Mouse (Mus musculus): Measurements from ENCODE around the gene Cd2.

Gene Cd2

DNA sequence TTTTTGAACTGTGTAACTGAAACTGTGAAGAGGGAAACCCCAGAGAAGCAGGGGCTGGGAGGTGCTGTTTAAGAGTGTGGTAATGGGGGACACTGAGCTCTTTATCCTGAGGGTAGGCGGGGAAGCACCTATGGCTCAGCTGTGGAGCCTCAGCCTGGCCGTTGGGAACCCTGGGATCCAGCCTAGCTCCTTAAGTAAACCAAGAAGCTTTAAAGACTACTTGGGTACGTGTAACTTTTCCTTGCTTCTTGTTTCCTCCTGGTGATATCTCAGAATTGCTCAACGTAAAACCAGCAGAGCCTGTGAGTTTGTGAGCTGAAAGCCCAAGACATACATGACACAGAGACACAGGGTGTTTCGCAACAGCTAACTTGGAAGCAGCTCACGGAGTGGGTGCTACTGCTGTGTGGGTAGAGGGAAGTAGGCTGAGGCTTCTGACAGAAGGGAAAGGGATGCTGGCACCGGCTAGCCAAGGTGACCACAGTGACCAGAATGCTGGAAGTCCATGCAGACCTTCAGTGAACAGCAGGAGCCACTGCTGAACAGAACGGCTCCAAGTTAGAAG, 5.9 kb upstream of the Cd2 start:
- no peak for DNase-seq (ENCODE audit: low spot score in 2 of 2)

DNA sequence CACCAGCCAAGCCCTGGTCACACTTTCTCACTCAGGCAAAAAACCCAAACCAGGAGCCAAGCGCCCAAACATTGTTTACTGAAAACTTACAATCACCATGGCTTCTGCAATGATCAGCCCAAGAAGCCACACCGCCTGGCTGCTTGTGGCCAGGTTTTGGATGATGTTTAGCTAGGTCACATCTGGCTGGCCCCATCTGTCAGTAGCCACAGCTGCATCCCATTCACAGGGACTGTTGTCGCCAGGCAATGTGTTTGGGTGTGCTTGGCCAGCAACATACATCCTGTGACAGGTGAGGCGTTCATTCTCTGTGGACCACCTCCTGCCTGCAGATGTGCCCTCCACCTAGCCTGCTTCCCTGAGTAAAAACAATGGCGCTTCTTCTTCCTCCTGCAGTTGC, 4.9 kb upstream of the Cd2 start:
- no peak for DNase-seq (ENCODE audit: low spot score in 2 of 2)

DNA sequence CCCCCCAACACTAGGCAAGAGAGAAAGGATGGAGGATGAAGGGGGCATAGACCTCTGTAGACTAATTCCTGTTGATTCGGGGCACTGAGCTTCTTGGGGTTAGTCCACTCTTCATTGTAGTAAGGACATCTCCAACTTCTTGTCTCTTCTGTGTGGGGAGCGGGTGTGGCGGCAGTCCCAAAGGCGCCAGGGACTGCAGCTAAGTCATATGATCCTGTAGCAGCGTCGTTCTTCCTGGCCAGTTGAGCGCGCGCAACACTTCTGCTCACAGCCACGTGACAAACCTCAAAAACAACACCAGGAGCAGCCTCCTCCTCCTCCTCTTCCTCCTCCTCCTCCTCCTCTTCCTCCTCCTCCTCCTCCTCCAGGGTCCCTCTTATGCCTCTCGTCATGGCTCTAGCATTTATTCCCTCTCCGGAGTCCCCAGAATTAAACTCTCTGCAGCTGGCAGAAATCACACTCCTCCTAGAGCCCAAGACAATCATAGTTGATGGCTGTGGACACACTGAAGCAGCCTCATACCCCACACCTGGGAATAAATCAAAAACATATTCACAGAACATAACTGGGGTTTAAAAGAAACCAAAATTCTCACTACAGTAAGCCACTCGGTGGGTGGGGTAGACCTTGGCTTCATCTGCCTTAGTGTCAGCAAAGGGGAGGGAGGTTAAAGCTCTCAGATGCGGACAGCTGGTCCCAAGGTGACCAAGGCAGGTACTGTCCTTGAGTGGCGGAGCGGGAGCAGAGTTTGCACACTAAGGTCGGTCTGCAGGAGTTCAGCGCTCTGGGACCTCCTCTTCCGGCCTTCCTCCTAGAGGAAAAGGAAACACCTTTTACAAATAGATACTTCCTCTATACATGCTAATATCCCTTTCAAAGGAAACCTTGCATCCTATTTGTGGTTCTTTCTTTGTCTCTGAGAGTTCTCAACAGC, 3.1 kb upstream of the Cd2 start:
- no peak for DNase-seq (ENCODE audit: low spot score in 2 of 2)

DNA sequence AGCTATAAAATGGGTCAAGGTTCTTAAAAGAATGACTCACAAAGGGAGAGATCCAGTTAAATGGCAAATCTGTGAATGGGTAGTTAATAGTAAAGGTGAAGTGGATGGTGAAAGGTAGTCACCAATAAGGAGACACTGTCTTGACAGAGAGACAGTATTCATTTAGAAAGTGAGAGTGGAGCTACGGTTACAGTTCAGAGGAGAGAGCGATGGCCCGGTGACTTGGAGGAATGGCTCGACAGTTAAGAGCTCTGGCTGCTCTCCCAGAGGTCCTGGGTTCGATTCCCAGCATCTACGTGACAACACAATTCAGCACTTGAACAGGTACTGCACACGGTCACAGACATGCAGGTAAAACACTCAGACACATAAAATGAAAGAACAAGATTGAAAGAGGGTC, 2.3 kb upstream of the Cd2 start:
- DNase-seq (ENCODE audit: low spot score in 2 of 2): no peak

DNA sequence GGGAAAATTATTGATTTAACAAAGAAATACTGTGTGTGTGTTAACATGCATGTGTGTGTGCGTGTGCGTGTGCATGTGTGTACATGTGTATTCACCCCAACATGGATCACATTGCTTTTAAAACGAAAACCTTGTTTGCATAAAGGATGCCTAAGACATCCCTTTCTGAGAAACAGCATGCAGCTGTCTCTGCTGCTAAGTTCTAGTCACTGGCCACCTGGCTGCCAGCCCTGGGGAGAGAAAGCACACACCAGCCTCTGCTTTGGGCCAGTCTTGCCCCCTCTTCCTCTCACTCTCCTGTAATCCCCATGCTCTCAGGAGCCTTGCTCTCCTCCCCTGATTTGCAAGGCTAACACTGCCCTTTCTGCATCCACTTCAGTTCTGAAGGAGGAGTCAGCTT, 1.7 kb upstream of the Cd2 start:
- no peak for DNase-seq (ENCODE audit: low spot score in 2 of 2)

DNA sequence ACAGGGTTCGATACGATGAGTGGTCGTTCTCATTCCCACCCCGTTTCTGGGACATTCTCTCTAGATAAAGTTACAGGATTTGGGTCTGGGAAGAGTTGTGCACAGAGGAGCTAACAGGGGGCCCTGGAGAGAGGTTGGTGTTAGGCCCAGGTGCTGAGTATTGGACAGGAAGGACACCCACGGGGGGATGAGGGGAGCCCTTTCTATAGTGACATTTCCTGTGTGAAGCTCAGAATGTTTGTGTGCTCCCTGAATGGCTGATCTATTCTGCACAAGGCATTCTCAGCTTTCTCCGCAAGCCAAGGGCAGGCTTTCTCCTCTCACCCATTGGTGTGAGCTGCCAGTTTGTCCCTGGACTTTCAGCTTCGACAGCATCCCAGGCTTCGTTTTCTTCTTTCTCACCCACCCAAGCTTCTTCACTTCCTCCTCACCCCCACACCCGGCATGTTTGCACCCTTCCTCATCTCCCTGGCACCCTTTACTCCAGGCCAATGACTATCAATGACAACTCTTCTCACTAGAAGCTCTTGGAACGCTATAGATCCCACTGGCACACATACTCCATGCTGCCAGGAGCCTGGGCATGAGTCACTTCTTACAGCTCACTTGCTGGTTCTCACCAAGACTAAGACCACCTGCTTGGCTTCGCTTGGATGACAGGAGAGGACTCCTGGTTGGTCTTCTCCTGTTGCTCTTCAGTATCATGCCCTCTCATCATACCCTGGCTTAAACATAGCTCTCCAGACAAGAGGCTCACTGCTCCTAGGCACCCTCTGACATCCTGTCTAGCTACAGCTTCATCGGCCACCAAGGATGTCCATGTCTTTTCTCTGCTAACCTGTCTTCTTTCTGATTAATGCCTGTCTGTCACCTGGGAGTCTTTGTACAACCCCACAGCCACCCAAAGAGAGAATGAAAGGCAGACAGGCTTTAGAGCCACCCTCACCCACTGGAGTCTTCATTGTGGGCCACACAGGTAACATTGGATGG, 1.1 kb downstream of the Cd2 start:
- DNase-seq (ENCODE audit: low spot score in 2 of 2): no peak

DNA sequence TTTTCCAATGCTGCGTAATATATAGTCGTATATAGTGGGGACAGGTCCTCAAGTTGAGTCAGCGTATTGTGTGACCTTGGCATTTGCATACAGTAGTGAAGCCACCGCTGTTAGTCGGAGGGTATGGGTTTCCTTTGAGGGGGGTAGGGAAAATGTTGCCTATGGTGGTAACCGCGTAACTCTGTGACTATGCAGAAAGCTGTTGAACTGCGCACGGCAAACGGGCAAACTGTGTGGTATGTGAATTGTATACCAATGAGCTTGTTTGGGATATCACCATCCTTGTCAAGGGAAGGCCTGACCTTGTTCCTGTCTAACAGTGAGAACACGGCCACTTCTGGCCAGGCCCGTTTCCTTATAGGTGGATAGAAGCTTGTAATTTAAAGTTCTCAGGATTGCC, 1.9 kb downstream of the Cd2 start:
- DNase-seq (ENCODE audit: low spot score in 2 of 2): no peak

DNA sequence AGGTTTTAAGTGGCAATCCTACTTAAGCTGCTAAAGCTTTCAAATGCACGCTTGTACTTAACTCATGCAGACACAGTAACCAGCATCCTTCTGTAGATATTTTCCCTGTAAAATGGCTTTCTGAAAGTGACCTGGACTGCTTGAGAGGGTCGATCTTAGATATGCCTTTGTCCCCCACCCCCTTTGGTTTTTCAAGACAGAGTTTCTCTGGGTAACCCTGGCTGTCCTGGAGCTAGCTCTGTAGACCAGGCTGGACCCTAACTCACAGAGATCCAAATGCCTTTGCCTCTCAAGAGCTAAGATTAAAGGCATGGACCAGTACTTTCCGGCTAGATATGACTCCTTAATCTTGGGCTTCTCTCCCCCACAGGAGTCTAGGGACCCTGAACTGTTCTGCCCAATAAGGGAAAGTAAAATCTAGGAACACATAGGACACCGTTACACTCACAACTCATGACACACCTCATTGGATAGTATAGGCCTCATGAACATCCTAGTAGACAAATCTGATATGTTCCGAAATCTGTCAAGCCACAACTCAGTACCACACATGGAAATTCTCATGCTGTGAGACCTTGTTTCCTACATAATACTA, 2.6 kb downstream of the Cd2 start:
- no peak for DNase-seq (ENCODE audit: low spot score in 2 of 2)

DNA sequence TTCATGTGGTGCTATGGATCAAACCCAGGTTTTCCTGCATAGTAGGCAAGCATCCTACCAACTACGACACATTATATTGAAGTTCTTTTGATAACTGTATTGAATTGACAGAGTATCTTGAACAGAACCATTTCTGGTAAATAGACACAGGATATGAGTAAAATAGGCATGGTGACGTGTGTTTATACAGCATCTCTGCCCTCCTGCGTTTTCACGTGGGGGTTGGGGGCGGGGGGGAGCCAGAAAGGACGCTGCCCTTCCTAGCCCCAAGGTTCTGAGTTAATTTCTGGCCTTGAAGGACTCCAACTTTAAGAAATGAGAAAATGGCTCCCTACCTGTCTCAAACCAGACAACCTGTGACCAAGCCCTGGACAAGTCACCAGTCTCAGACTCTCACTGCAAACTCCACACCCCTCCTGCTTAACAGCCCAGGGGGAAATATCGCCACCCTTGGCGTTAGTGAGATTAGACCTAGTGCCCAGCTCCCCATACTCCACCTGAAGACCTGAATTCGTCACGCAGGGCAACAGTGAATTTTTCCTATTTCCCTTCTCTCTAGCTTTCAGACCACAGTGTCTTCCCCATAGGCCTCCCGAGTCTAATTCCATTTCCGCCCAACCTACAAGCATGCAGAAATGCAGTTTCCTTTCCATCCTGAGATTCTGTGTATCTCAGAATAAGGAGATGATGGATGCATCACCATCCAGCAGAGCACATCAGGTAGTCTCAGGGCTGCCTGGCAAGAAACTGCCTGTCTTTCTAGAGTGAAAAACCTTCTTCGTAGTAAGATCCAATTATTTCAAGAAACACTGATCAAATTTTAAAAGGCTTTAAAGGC, 3.7 kb downstream of the Cd2 start:
- no peak for DNase-seq (ENCODE audit: low spot score in 2 of 2)

DNA sequence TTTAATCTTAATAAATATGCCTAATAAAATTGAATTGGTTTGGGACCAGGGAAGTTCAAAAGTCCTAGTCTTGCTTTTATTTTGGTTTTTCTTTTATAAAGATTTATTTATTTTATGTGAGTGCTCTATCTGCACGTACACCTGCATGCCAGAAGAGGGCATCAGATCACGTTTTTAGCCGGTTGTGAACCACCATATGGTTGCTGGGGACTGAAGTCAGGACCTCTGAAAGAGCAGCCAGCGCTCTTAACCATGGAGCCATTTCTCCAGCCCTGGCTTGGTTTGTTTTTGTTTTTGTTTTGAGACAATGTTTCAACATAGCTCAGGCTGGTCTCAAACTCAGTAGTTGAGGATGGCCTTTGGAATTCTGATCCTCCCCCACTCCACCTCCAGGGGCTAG, 4.3 kb downstream of the Cd2 start:
- DNase-seq (ENCODE audit: low spot score in 2 of 2): no peak

DNA sequence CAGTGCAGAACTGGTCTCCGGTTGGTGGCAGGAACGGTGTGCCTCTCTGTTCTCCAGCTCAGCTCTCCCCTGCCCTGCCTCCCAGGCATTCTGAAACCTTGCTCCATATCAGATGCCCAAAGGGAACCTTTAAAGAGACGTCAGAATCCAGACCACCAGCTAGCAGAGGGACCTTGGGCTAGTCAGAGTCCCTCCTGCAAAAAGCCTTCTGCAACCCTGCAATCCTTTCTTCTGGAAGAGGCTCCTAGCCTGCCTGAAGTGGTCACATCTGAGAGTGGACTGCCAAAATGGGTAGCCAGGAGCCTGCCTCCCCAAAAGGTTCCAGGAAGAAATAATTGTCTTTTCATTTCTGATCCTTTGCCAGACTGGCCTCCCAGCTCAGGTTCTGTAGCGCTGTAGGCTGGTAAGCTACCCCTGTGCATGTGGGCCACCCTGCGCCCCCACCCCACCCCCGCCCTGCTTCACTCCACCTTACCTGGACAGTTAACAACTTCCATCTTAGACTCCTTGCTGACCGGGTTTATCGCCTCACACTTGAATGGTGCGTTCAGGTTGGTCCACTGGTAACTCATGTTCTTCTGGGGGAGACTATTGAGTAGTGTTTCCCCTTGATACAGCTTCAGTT, 5.1 kb downstream of the Cd2 start:
- DNase-seq (ENCODE audit: low spot score in 2 of 2): no peak

DNA sequence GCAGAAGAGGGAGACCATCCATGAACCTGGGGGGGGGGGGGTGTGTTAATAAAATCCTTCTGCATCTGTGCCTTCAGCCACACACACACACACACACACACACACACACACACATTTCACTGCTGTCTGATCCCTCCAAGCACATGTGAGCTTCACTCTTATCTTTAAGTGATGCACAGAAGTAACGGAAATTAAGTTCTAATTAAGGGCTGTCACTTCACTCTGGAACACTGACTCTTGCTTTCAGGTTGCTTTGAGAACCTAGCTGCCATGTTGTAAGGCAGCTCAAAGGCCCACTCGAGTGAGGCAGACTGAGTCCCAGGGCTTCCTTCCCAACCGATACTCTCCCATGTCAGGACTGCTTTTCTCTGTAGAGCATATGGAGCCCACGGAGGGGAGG, 5.9 kb downstream of the Cd2 start:
- no peak for DNase-seq (ENCODE audit: low spot score in 2 of 2)

DNA sequence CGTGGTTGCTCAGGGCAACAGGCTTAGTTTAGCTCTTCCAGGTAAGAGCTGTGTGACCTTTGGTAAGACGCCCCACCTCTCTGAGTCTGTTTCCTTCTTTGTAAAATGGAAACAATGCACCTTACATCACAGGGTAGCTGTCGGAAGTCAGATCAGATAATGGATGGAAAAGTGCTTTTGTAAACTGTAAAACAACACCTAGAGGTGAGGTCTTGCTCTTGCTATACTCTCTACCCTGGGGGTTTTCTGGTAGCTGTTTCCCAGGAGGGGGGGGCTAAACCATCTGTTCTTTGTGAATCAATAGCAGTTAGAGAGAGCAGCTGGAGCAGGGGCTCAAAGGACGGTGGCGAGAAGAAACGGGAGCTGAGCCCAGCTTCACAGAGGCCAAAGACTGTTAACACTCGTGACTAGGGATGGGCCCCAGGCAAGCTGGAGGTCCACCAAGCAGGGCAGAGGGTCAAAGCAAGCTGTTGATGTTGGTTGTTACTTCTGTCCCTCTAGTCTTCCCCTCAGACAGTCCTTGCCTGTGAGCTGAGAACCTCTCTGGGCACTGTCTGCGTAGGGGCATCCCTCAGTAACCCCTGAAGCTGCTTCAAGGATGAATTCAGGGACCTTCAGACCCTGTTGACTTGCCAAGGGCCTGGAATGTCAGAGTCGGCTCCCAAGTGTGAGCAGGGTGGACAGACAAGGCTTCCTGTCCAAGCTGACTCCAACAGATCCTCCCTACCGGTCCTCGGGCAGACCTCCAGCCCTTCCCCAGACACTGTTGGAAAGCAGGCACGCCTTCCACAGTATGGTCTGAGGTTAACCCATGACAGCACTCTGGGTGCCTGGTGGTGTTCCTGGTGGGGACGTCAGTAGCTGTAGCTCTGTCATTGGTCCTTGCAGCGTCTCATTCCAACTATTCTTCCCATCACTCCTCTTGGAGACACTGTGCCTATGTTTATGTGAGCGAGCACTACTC, 7.1 kb downstream of the Cd2 start:
- no peak for DNase-seq (ENCODE audit: low spot score in 2 of 2)

DNA sequence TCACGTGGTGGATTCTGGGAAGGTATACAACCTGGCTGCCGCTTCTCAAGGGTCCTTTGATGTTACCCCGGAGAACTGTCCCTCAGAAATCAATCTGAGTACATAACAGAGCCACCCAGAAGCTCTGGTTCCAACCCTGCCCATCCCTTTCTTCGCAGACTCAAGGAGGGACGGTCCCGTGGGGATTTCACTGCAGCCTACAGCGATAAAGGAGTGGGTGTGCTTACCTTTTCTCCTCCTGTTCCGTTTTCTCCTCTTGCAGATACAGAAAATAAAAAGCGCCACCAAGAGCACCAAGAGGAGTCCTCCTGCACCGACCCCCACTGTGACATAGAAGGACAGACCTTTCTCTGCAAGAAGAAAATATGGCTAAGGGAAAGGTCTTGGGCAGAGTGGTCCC, 8.2 kb downstream of the Cd2 start:
- DNase-seq (ENCODE audit: low spot score in 2 of 2): no peak

DNA sequence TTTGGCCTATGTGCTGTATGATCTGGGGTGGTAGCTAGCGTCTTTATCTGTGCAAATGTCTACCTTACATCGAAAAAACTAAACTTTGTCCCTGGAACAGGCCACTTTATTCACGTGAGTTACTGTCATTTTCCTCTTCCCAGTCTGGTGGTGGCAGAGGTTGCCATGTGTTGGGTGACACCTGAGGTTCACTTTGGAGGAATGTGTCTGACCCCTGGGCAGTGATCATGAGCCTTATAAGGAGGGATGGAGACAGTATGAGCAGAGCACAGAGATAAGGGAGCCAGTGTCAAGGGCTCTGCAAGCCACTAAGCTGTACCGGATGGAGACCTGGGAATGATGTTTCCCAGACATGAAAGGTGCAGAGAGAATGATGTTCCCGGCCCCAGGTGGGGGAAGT, 9.3 kb downstream of the Cd2 start:
- no peak for DNase-seq (ENCODE audit: low spot score in 2 of 2)

DNA sequence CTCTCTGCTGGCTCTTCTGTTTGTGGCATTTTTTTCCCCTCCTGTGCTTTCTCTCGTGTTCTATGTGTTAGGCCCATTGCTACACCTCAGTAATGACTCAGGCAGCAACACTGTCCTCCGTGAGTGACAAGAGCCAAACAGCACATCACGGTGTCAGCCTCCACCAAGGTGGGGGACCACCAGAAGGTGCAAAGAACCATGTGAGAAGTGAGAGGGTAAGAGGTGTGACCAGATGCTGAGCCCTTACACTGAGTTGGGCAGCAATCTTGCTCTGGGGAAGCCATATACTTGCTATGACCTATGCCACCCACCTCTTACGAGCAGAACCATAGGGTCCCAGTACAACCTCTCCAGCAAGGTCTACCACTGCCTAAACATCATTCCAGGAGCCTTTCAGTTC, 9.9 kb downstream of the Cd2 start:
- DNase-seq (ENCODE audit: low spot score in 2 of 2): no peak

DNA sequence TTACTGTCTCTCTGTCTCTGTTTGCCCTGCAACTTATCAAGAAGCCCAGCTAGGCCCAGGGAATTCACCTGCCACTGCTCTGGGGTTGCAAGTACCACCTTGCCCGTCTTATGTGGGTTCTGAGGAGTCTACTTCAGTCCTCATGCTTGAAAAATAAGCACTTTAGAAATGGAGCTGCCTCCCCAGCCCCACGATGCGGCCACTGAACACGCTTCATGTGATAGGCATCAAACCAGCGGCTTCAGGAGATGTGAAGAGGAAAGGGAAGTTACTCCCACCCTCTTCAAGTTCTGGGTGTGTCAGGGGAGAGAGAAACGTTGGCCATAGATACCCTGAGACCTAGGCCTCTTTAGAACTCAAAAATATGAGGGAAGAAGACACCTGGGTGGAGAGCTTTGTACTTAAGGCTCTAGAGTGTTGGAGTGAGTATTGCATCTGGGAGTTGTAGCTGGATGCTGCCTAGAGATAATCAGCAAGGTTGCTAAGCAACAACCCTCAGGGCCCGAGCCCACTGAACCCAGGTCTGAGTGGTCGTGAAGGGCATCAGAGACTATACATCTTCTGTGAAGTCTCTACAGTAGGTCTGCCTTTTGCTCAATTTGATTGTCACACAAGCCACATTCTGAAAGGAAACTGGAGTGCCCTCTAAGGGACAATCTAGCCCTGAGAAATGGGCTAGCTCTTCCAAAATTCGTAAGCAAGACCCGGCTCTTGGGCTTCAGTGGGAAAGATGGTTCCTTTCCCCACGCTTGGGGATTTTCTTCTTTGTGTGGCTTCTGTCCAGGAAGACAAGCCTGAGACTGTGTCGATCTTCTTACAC, 11.0 kb downstream of the Cd2 start:
- no peak for DNase-seq (ENCODE audit: low spot score in 2 of 2)

DNA sequence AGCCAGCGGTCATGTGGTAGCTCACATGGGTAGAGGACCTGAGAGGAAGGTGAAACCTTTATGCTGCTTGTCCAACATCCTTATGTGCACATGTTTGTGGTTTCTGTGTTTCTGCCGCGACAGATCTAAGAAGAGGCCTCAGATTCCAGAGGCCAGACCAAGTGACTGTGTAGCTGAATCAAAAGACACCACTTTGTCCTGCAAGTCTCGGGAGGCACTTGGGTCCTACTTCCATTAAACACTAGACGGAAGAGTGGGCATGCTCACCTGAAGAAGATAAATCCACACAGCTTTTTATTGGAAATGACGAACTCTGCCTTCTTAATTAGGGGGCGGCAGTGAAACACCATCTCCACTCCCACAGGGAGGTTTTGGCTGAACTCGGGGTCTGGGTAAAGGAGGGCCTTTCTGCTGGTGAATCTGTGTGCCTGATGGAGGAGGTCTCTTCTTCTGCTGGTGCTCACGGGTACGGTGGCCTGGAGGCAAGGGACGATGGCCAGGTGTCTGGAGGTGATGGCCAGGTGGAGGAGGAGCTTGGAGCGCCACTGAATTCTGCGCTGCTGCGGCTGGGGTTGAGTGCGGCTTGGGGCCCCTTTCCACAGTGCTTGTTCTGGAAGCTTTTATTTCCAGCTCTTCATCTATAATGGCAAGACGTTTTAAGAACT, 12.0 kb downstream of the Cd2 start:
- DNase-seq (ENCODE audit: low spot score in 2 of 2): no peak

Measured in frontal cortex, postnatal 14 days (tissue).